Mouse (Mus musculus): ENCODE results near the gene Cdh23. TPM values are rescaled to one million over a fixed set of nuclear protein-coding genes. Genes with fewer than 3 reads are reported as not detected.

The Cdh23 gene
- polyA plus RNA-seq, 1 experiment from 2014 or later, result 0.41 TPM

DNA sequence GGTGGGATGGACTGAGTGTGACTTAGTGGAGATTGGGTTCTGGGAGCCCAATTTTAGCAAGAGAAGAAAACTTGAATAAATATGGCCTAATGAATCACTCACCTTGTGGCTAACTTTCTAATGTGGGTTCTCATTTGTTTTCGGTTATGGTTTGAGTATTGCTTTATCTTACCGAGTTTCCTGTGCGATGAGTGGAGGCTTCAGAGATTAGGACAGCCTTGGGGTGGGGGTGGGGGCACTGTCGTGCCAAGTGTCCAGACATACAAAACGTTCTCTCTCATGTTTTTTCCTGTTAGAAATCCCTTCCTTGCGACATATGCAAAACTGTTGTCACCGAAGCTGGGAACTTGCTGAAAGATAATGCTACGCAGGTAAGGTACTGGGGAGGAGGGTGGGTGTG, 404.1 kb downstream of the Cdh23 start:
- H3K36me3 ChIP-seq, result peaks cover 58% of the 10 kb centered on the region
- H3K9me3 ChIP-seq, result no peaks in the 10 kb centered on the region

GRCm38 (mm10) chr10:60290739-60291110, 405.6 kb downstream of the Cdh23 start:
- no peak overlapping the region for H3K4me3 ChIP-seq
- no peaks in the 10 kb centered on the region for H3K27me3 ChIP-seq (ENCODE audit: insufficient read depth, poor library complexity, severe bottlenecking)
- H3K4me1 ChIP-seq (replicated peaks), result peaks cover 49% of the 10 kb centered on the region
- peaks cover 48% of the 10 kb centered on the region for H3K36me3 ChIP-seq
- no peak for DNase-seq (ENCODE audit: low spot score)
- WGBS, result 85% methylated on average over 8 of the region's 8 CpGs
- no peaks in the 10 kb centered on the region for H3K9me3 ChIP-seq
- no peak overlapping the region; the same call in 1 of the 2 replicates for H3K27ac ChIP-seq

More for the DNA sequence above, 404.1 kb downstream of the Cdh23 start:
- Histone ChIP-seq H3K4me3 (no peak overlapping the region), H3K27me3 (ENCODE audit: insufficient read depth, poor library complexity, severe bottlenecking) (no peaks in the 10 kb centered on the region), H3K4me1 (replicated peaks) (peaks cover 36% of the 10 kb centered on the region), H3K27ac (no peak overlapping the region)
- WGBS, result 94% methylated on average over 8 of the region's 8 CpGs
- DNase-seq (ENCODE audit: low spot score), result no peak

- Histone ChIP-seq H3K4me3 (no peak overlapping the region), H3K4me1 (replicated peaks) (peaks cover 55% of the 10 kb centered on the region), H3K27me3 (ENCODE audit: insufficient read depth, poor library complexity, severe bottlenecking) (no peaks in the 10 kb centered on the region), H3K9me3 (no peaks in the 10 kb centered on the region), H3K27ac (no peak overlapping the region; the same call in 1 of the 2 replicates), H3K36me3 (peaks cover 43% of the 10 kb centered on the region)
- no peak for DNase-seq (ENCODE audit: low spot score)
- WGBS, result 64% methylated on average over 7 of the region's 7 CpGs
Measured at GRCm38 (mm10) chr10:60290026-60290738, 406.1 kb downstream of the Cdh23 start.

- Histone ChIP-seq H3K4me1 (replicated peaks) (peaks cover 64% of the 10 kb centered on the region), H3K27me3 (ENCODE audit: insufficient read depth, poor library complexity, severe bottlenecking) (no peaks in the 10 kb centered on the region), H3K36me3 (peaks cover 33% of the 10 kb centered on the region), H3K27ac (no peak overlapping the region), H3K9me3 (no peaks in the 10 kb centered on the region), H3K4me3 (no peak overlapping the region)
- no peak for DNase-seq (ENCODE audit: low spot score)
- WGBS, result 91% methylated on average over 8 of the region's 8 CpGs
Measured at GRCm38 (mm10) chr10:60289216-60289615, 407.1 kb downstream of the Cdh23 start.

DNA sequence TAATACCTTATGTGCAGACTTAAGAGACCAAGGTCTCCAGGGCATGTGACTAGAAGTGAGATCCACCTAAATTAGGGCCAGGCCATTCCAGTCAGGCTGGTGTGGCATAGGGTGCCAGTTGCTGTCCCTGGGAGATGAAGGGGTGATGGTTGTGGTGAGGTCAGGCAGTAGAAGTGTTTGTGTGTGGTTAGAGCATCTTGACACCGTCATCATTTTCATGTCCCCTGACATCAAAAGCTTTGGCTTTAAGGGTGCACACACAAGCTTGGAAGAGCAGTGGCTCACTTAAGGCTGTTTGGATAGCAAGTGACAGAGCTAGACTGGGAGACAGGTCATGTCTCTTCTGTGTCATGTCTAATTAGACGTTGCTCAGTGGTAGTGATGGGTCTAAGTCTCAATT, 408.6 kb downstream of the Cdh23 start:
- 85% methylated on average over 2 of the region's 2 CpGs for WGBS
- peaks cover 78% of the 10 kb centered on the region for H3K4me1 ChIP-seq (replicated peaks)
- no peak overlapping the region for H3K27ac ChIP-seq
- H3K4me3 ChIP-seq, result no peak overlapping the region
- DNase-seq (ENCODE audit: low spot score), result no peak
- H3K36me3 ChIP-seq, result peaks cover 24% of the 10 kb centered on the region
- no peaks in the 10 kb centered on the region for H3K9me3 ChIP-seq
- no peaks in the 10 kb centered on the region for H3K27me3 ChIP-seq (ENCODE audit: insufficient read depth, poor library complexity, severe bottlenecking)

DNA sequence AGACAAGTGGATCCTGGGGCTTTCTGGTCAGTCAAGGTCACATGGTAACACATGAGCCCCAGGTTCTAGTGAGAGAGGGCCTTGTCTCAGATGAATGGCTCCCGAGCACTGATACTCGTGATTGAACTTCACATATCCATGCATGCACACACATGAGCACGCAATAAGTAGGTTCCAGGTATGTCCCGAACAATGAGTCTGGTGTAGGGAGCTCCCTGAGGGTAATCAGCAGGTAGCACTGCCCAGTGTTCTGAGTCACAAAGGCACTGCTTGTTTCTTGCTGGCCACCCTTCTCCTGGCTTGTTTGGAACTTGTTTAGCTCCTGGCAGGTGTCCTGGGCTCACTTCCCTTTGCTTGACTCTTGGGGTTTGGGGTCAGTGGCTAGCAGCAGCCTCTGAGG, 409.1 kb downstream of the Cdh23 start:
- DNase-seq (ENCODE audit: low spot score), result no peak
- Histone ChIP-seq H3K27me3 (ENCODE audit: insufficient read depth, poor library complexity, severe bottlenecking) (no peaks in the 10 kb centered on the region), H3K9me3 (no peaks in the 10 kb centered on the region), H3K36me3 (peaks cover 18% of the 10 kb centered on the region), H3K27ac (no peak overlapping the region), H3K4me1 (replicated peaks) (peaks cover 84% of the 10 kb centered on the region), H3K4me3 (no peak overlapping the region)
- WGBS, result 80% methylated on average over 4 of the region's 4 CpGs

- H3K9me3 ChIP-seq, result no peaks in the 10 kb centered on the region
- H3K4me1 ChIP-seq (replicated peaks), result peaks cover 87% of the 10 kb centered on the region
- H3K27ac ChIP-seq, result peak overlapping the region; percentile 60
- WGBS, result 94% methylated on average over 7 of the region's 7 CpGs
- no peak for DNase-seq (ENCODE audit: low spot score)
- peaks cover 12% of the 10 kb centered on the region for H3K36me3 ChIP-seq
- H3K4me3 ChIP-seq, result no peak overlapping the region
- no peaks in the 10 kb centered on the region for H3K27me3 ChIP-seq (ENCODE audit: insufficient read depth, poor library complexity, severe bottlenecking)
Measured at GRCm38 (mm10) chr10:60286546-60286945, 409.7 kb downstream of the Cdh23 start.

DNA sequence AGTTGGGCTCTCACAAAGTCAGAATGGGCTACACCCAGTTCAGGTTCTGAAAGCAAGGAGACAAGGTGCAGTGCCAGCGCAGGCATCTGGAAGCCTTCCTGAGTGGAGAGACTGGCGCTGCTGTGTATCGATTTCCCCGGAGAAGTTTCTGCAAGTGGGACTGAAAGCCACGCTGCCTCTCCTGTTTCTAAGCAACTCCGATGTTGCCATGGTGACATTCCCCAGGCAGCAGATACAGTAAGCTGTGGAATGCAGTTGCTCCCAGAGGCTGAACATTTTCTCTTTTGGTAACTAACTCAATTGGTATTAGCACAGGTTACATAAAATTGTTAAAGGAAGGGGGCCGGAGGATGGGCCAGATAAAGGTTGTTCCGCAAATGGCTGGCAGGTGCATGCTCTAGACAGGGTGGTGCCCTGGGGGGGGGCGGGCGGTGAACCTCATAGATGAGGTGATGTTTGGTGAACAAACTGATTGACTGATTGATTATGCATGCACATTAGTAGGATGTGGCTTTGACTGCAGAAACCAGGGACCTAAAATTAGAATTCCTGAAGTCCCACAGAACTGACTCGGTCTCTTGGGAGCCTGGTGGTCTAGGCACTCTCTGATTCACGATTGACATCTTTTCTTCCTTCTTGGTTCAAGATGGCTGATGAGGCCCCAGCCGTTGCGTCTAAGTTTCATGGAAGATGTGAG, 410.5 kb downstream of the Cdh23 start:
- peaks cover 85% of the 10 kb centered on the region for H3K4me1 ChIP-seq (replicated peaks)
- H3K27me3 ChIP-seq (ENCODE audit: insufficient read depth, poor library complexity, severe bottlenecking), result no peaks in the 10 kb centered on the region
- DNase-seq (ENCODE audit: low spot score), result peak; percentile 82
- H3K4me3 ChIP-seq, result peak overlapping the region; percentile 35
- 42% methylated on average over 14 of the region's 14 CpGs for WGBS
- peak overlapping the region; percentile 85 for H3K27ac ChIP-seq
- 0 out of 2 replicates have a peak, but pooled peaks cover 9% of the 10 kb centered on the region for H3K36me3 ChIP-seq
- H3K9me3 ChIP-seq, result no peaks in the 10 kb centered on the region

DNA sequence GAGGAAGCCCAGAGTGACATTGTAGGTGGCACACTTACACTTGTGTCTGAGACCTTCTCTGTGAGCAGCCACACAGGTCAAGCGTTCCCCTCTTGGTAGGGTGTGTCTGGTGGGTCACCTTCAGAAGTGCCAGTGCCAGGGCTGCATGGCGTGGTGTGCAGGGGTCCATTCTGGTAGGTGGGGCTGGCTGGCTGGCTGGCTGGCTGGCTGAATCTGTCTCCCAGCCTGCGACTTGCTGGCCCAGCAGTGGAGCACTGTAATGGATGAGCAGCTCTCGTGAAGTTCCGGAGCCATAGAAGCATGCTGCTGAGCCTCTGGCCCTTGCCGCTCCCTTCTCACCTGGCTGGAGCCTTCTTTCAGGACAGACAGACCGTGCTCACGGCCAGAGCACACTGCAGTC, 411.1 kb downstream of the Cdh23 start:
- Histone ChIP-seq H3K4me3 (peak overlapping the region; percentile 35), H3K9me3 (no peaks in the 10 kb centered on the region), H3K27me3 (ENCODE audit: insufficient read depth, poor library complexity, severe bottlenecking) (no peaks in the 10 kb centered on the region), H3K27ac (peak overlapping the region; percentile 85), H3K4me1 (replicated peaks) (peaks cover 85% of the 10 kb centered on the region), H3K36me3 (0 out of 2 replicates have a peak, but pooled peaks cover 9% of the 10 kb centered on the region)
- WGBS, result 62% methylated on average over 8 of the region's 8 CpGs
- no peak for DNase-seq (ENCODE audit: low spot score)

- H3K36me3 ChIP-seq, result peaks cover 9% of the 10 kb centered on the region; the same call in 1 of the 2 replicates
- WGBS, result 66% methylated on average over 8 of the region's 8 CpGs
- DNase-seq (ENCODE audit: low spot score), result no peak
- H3K9me3 ChIP-seq, result no peaks in the 10 kb centered on the region
- peak overlapping the region; percentile 85 for H3K27ac ChIP-seq
- peaks cover 85% of the 10 kb centered on the region for H3K4me1 ChIP-seq (replicated peaks)
- H3K4me3 ChIP-seq, result peak overlapping the region; percentile 35
- H3K27me3 ChIP-seq (ENCODE audit: insufficient read depth, poor library complexity, severe bottlenecking), result no peaks in the 10 kb centered on the region
Measured at GRCm38 (mm10) chr10:60284676-60285111, 411.6 kb downstream of the Cdh23 start.

DNA sequence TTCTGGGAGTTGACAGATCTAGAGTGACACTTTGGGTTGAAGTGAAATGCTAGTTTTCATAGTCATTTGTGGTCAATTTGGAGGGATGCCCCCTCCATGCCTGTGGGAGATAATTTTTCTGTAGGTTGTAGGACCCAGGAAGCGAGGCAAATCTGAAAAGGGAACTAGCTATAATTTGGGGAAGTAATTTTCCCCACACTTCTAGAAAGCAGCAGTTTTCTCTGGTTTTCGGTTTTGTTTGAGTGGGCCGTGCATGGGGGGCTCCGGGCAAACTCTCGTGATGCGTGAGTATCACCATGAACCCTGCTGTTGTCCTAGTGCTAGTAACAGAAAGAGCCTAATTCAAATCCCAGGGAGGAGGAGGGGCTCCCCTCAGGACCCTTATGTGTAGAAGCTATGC, 412.0 kb downstream of the Cdh23 start:
- peaks cover 85% of the 10 kb centered on the region for H3K4me1 ChIP-seq (replicated peaks)
- peak overlapping the region; percentile 85 for H3K27ac ChIP-seq
- WGBS, result 72% methylated on average over 6 of the region's 6 CpGs
- no peaks in the 10 kb centered on the region for H3K9me3 ChIP-seq
- no peaks in the 10 kb centered on the region for H3K27me3 ChIP-seq (ENCODE audit: insufficient read depth, poor library complexity, severe bottlenecking)
- peaks cover 10% of the 10 kb centered on the region; the same call in 1 of the 2 replicates for H3K36me3 ChIP-seq
- DNase-seq (ENCODE audit: low spot score), result no peak
- peak overlapping the region; percentile 35 for H3K4me3 ChIP-seq

GRCm38 (mm10) chr10:60282116-60283014, 413.9 kb downstream of the Cdh23 start:
- H3K27me3 ChIP-seq (ENCODE audit: insufficient read depth, poor library complexity, severe bottlenecking), result no peaks in the 10 kb centered on the region
- peaks cover 93% of the 10 kb centered on the region for H3K4me1 ChIP-seq (replicated peaks)
- 89% methylated on average over 10 of the region's 10 CpGs for WGBS
- peaks cover 12% of the 10 kb centered on the region; the same call in 1 of the 2 replicates for H3K36me3 ChIP-seq
- DNase-seq (ENCODE audit: low spot score), result no peak
- no peak overlapping the region for H3K27ac ChIP-seq
- no peak overlapping the region for H3K4me3 ChIP-seq
- no peaks in the 10 kb centered on the region for H3K9me3 ChIP-seq

All from hindbrain, embryonic 10.5 days (tissue).